Comparison of ENCODE assay signal across 10 mouse cellular contexts in the genomic region with DNA sequence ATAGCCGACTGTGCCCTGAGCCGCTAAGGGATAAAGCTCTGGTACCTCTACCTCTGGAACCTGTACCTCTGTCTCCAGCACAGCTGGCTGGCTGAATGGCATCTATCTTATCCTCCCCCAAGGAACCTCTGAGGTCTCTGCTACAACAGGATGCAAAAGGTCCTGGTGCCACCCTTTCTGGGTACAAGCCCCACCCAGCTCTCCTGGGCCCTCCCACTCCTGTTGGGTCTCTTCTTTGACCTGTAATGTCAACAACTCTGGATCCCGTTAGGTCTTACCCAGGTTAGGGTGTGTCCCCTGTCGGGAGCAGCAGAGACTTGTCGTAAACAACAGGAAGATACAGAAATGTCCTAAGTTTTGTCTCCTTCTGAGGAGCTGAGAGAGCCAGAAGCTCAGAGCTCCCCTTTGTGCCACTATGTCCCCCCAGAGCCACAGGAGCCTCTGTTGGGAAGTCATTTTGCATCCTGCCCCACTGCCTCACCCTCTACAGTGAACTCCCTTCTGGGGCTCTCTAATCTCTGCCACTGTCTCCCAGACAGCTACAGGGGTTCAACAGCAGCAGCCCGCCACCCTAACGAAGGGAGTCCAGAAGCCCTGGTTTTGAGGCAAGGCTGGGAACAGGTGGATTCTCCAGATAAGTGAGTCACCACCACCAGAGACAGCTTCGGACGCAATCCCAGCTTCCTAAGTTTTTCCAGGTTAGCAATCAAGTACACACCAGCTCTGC. TPM values are rescaled to one million over a fixed set of nuclear protein-coding genes. Genes with fewer than 3 reads are reported as not detected.
DNase-seq lines count a peak whose midpoint lies in the region; ATAC-seq lines count a peak whose summit lies in the region.
"Had no signal": no experiment of that assay in that cellular context is flagged by ENCODE, and none has a peak within 500 bp of the region (broad histone marks: within the 10 kb centered on the region; RNA-seq: fewer than 3 reads in every experiment).

No protein-coding gene starts in this region.

- no peak overlapping the region for H3K4me2 ChIP-seq in forebrain, embryonic 13.5 days
- no peak overlapping the region for H3K4me2 ChIP-seq in forebrain, embryonic 16.5 days (ENCODE audit: low read length)
- H3K4me2 ChIP-seq in stomach, embryonic 16.5 days (ENCODE audit: low read depth, low read length) = no peak overlapping the region
- H3K4me2 ChIP-seq: heart, embryonic 15.5 days had no signal

- H3K36me3 ChIP-seq in forebrain, embryonic 13.5 days (ENCODE audit: poor library complexity, severe bottlenecking) = peaks cover 9% of the 10 kb centered on the region
- H3K36me3 ChIP-seq in forebrain, embryonic 16.5 days (ENCODE audit: control insufficient read depth, insufficient read depth) = no peaks in the 10 kb centered on the region
- H3K36me3 ChIP-seq in stomach, embryonic 16.5 days (ENCODE audit: control insufficient read depth, insufficient read depth, low read length) = 0 out of 2 replicates have a peak, but pooled peaks cover 3% of the 10 kb centered on the region
- H3K36me3 ChIP-seq: heart, embryonic 15.5 days had no signal

- 92% methylated on average over 9 of the region's 9 CpGs for WGBS in forebrain, embryonic 13.5 days
- WGBS in forebrain, embryonic 16.5 days = 85% methylated on average over 9 of the region's 9 CpGs
- WGBS in stomach, embryonic 16.5 days = 60% methylated on average over 9 of the region's 9 CpGs

- H3K4me1 ChIP-seq in forebrain, embryonic 13.5 days = peaks cover 63% of the 10 kb centered on the region
- H3K4me1 ChIP-seq in forebrain, embryonic 16.5 days (replicated peaks; ENCODE audit: control insufficient read depth, insufficient read depth, low read length) = peaks cover 40% of the 10 kb centered on the region
- H3K4me1 ChIP-seq in stomach, embryonic 16.5 days (ENCODE audit: control insufficient read depth, insufficient read depth, low read length) = peaks cover 55% of the 10 kb centered on the region

- 0 out of 2 replicates have a peak overlapping the region, but pooled peaks have one; percentile 48 for H3K27ac ChIP-seq in forebrain, embryonic 13.5 days
- H3K27ac ChIP-seq in forebrain, embryonic 16.5 days (ENCODE audit: low read length) = no peak overlapping the region
- H3K27ac ChIP-seq in stomach, embryonic 16.5 days (ENCODE audit: low read length) = 0 out of 2 replicates have a peak overlapping the region, but pooled peaks have one; percentile 50
- H3K27ac ChIP-seq: heart, embryonic 15.5 days had no signal

- DNase-seq in lung, postnatal 36 days = peak; percentile 45
- no peak for DNase-seq in lung, postnatal 10 days
- DNase-seq in induced T-regulatory cell, adult 2 months (ENCODE audit: low read depth) = peak; percentile 86
- no peak for DNase-seq in adrenal gland, postnatal 10 days
- DNase-seq in frontal cortex, postnatal 10 days (ENCODE audit: low spot score in 2 of 2) = no peak

- ATAC-seq in forebrain, embryonic 13.5 days = no peak
- ATAC-seq in forebrain, embryonic 16.5 days = no peak
- no peak for ATAC-seq in stomach, embryonic 16.5 days (ENCODE audit: insufficient read depth, low FRiP score)

- no peak overlapping the region for H3K9ac ChIP-seq in forebrain, embryonic 13.5 days
- no peak overlapping the region for H3K9ac ChIP-seq in forebrain, embryonic 16.5 days (replicated peaks; ENCODE audit: low read depth, low read length)
- H3K9ac ChIP-seq in stomach, embryonic 16.5 days (ENCODE audit: low read length) = no peak overlapping the region
- H3K9ac ChIP-seq: heart, embryonic 15.5 days had no signal

- no peaks in the 10 kb centered on the region for H3K9me3 ChIP-seq in forebrain, embryonic 13.5 days (replicated peaks)
- no peaks in the 10 kb centered on the region for H3K9me3 ChIP-seq in forebrain, embryonic 16.5 days (ENCODE audit: control insufficient read depth, low read length)
- no peaks in the 10 kb centered on the region for H3K9me3 ChIP-seq in stomach, embryonic 16.5 days (replicated peaks; ENCODE audit: control insufficient read depth, low read length)
- H3K9me3 ChIP-seq: heart, embryonic 15.5 days had no signal

- H3K4me3 ChIP-seq in forebrain, embryonic 13.5 days = no peak overlapping the region
- no peak overlapping the region for H3K4me3 ChIP-seq in forebrain, embryonic 16.5 days (replicated peaks; ENCODE audit: low read length)
- no peak overlapping the region for H3K4me3 ChIP-seq in stomach, embryonic 16.5 days (replicated peaks; ENCODE audit: low read length)
- H3K4me3 ChIP-seq: erythroblast, embryonic 14.5 days; heart, embryonic 15.5 days had no signal

- no peaks in the 10 kb centered on the region for H3K27me3 ChIP-seq in forebrain, embryonic 13.5 days
- no peaks in the 10 kb centered on the region for H3K27me3 ChIP-seq in forebrain, embryonic 16.5 days (replicated peaks; ENCODE audit: control insufficient read depth, insufficient read depth, low read length)
- no peaks in the 10 kb centered on the region for H3K27me3 ChIP-seq in stomach, embryonic 16.5 days (ENCODE audit: control insufficient read depth, insufficient read depth, low read length)
- H3K27me3 ChIP-seq: heart, embryonic 15.5 days had no signal

RNA-seq across cellular contexts. Expression of gene Tet3, which starts 47.1 kb away (rescaled TPM):
- polyA plus RNA-seq in forebrain, embryonic 13.5 days (2015; fragmentation: Nextera tagmentation; extraction: Ambion mirVana) = 65.3 and 79.4 TPM in 2 replicates
- 60.9 and 64.3 TPM in 2 replicates for polyA plus RNA-seq in forebrain, embryonic 16.5 days (2015; fragmentation: Nextera tagmentation; extraction: Ambion mirVana)
- polyA plus RNA-seq in stomach, embryonic 16.5 days (2015; fragmentation: Nextera tagmentation; extraction: Ambion mirVana) = 34.5 and 44.2 TPM in 2 replicates
- 10 to 100 TPM; 57.4 to 64.4 TPM for total RNA-seq in adrenal gland, postnatal 10 days (2021)

Comparison
In these comparisons a context has a peak if more than half of its experiments do, and no peak if none do; other contexts are left out.
1. DNase-seq: peak in lung, postnatal 36 days (single experiment) and induced T-regulatory cell, adult 2 months (single experiment); none in lung, postnatal 10 days (single experiment), adrenal gland, postnatal 10 days (single experiment) and frontal cortex, postnatal 10 days (0 of 2).